Mouse (Mus musculus): Measurements from ENCODE around the gene Tmem230.

The Tmem230 gene

GRCm38 (mm10) chr2:132233985-132234765 is 13.4 kb downstream of the Tmem230 start:
- DNase-seq (ENCODE audit: low spot score in 2 of 2), result no peak

GRCm38 (mm10) chr2:132232413-132232945 is 15.1 kb downstream of the Tmem230 start:
- DNase-seq (ENCODE audit: low spot score in 2 of 2), result no peak

- DNase-seq (ENCODE audit: low spot score in 2 of 2), result no peak
Observed at GRCm38 (mm10) chr2:132224359-132224758, 23.2 kb downstream of the Tmem230 start.

- no peak for DNase-seq (ENCODE audit: low spot score in 2 of 2)
Observed at GRCm38 (mm10) chr2:132221611-132222073, 26.0 kb downstream of the Tmem230 start.

GRCm38 (mm10) chr2:132211995-132212656 is 35.5 kb downstream of the Tmem230 start:
- no peak for DNase-seq (ENCODE audit: low spot score in 2 of 2)

- DNase-seq (ENCODE audit: low spot score in 2 of 2), result no peak
Observed at GRCm38 (mm10) chr2:132210806-132211312, 36.7 kb downstream of the Tmem230 start.

- no peak for DNase-seq (ENCODE audit: low spot score in 2 of 2)
Observed at GRCm38 (mm10) chr2:132208246-132208881, 39.2 kb downstream of the Tmem230 start.

- no peak for DNase-seq (ENCODE audit: low spot score in 2 of 2)
Observed at GRCm38 (mm10) chr2:132206316-132206881, 41.2 kb downstream of the Tmem230 start.

- no peak for DNase-seq (ENCODE audit: low spot score in 2 of 2)
Observed at GRCm38 (mm10) chr2:132205549-132205948, 42.1 kb downstream of the Tmem230 start.

- no peak for DNase-seq (ENCODE audit: low spot score in 2 of 2)
Observed at GRCm38 (mm10) chr2:132203773-132204172, 43.8 kb downstream of the Tmem230 start.

- DNase-seq (ENCODE audit: low spot score in 2 of 2), result no peak
Observed at GRCm38 (mm10) chr2:132203186-132203585, 44.4 kb downstream of the Tmem230 start.

GRCm38 (mm10) chr2:132198017-132198933 is 49.3 kb downstream of the Tmem230 start:
- DNase-seq (ENCODE audit: low spot score in 2 of 2), result no peak

GRCm38 (mm10) chr2:132195602-132196001 is 52.0 kb downstream of the Tmem230 start:
- no peak for DNase-seq (ENCODE audit: low spot score in 2 of 2)

- DNase-seq (ENCODE audit: low spot score in 2 of 2), result no peak
Observed at GRCm38 (mm10) chr2:132190602-132191161, 56.9 kb downstream of the Tmem230 start.

Data from thymus, postnatal 10 days (tissue).